Mouse (Mus musculus): Measurements from ENCODE around the gene Cdk2. TPM values are rescaled to one million over a fixed set of nuclear protein-coding genes. Genes with fewer than 3 reads are reported as not detected.
A peak's percentile ranks its signal among the peaks of the same experiment; 100 is the strongest.

Gene Cdk2
- polyA plus RNA-seq, 1 experiment = not detected

- under 1% methylated on average over 40 of the region's 40 CpGs for WGBS
- H3K27ac ChIP-seq (ENCODE audit: insufficient read depth, low read depth, low read length) = peak within 1 kb of the TSS; percentile 90
- H3K4me1 ChIP-seq (ENCODE audit: control insufficient read depth, insufficient read depth, low read length) = 0 out of 2 replicates have a peak, but pooled peaks cover 2% of the 10 kb centered on the region
- peak; percentile 85 for TF ChIP-seq POLR2A (IDR thresholded peaks at IDR 0.05; ENCODE audit: insufficient read depth, low read depth, low read length)
- no peak for TF ChIP-seq CTCF (IDR thresholded peaks at IDR 0.05; ENCODE audit: insufficient read depth, low read depth, low read length)
- peak within 1 kb of the TSS; percentile 89 for H3K4me3 ChIP-seq (ENCODE audit: insufficient read depth, low read depth, low read length)
Measured at GRCm38 (mm10) chr10:128695992-128696807, 8.6 kb downstream of the Cdk2 start, which contains the start of gene Rab5b. Gene Rab5b, minus strand, starts transcription at chr10:128696264.

- H3K4me1 ChIP-seq (ENCODE audit: control insufficient read depth, insufficient read depth, low read length) = 0 out of 2 replicates have a peak, but pooled peaks cover 2% of the 10 kb centered on the region
- peak overlapping the region; percentile 90 for H3K27ac ChIP-seq (ENCODE audit: insufficient read depth, low read depth, low read length)
- H3K4me3 ChIP-seq (ENCODE audit: insufficient read depth, low read depth, low read length) = peak overlapping the region; percentile 89
- TF ChIP-seq POLR2A (IDR thresholded peaks at IDR 0.05; ENCODE audit: insufficient read depth, low read depth, low read length) (no peak), CTCF (IDR thresholded peaks at IDR 0.05; ENCODE audit: insufficient read depth, low read depth, low read length) (no peak)
- 2% methylated on average over 22 of the region's 22 CpGs for WGBS
Measured at GRCm38 (mm10) chr10:128695411-128695991, 9.3 kb downstream of the Cdk2 start.

- Histone ChIP-seq H3K4me1 (ENCODE audit: control insufficient read depth, insufficient read depth, low read length) (no peaks in the 10 kb centered on the region), H3K27ac (ENCODE audit: insufficient read depth, low read depth, low read length) (0 out of 2 replicates have a peak overlapping the region, but pooled peaks have one; percentile 49), H3K4me3 (ENCODE audit: insufficient read depth, low read depth, low read length) (peak overlapping the region; percentile 70)
- no peak for TF ChIP-seq CTCF (IDR thresholded peaks at IDR 0.05; ENCODE audit: insufficient read depth, low read depth, low read length)
- no peak for TF ChIP-seq POLR2A (IDR thresholded peaks at IDR 0.05; ENCODE audit: insufficient read depth, low read depth, low read length)
- WGBS = 2% methylated on average over 9 of the region's 9 CpGs
Measured at GRCm38 (mm10) chr10:128674469-128675008, 30.3 kb downstream of the Cdk2 start.

- no peaks in the 10 kb centered on the region for H3K4me1 ChIP-seq (ENCODE audit: control insufficient read depth, insufficient read depth, low read length)
- H3K4me3 ChIP-seq (ENCODE audit: insufficient read depth, low read depth, low read length) = peak within 1 kb of the TSS; percentile 70
- H3K27ac ChIP-seq (ENCODE audit: insufficient read depth, low read depth, low read length) = 0 out of 2 replicates have a peak within 1 kb of the TSS, but pooled peaks have one; percentile 49
- no peak for TF ChIP-seq CTCF (IDR thresholded peaks at IDR 0.05; ENCODE audit: insufficient read depth, low read depth, low read length)
- peak; percentile 62; the same call in 1 of the 2 replicates for TF ChIP-seq POLR2A (IDR thresholded peaks at IDR 0.05; ENCODE audit: insufficient read depth, low read depth, low read length)
- under 1% methylated on average over 60 of the region's 60 CpGs for WGBS
Measured at GRCm38 (mm10) chr10:128673763-128674468, 30.9 kb downstream of the Cdk2 start, which contains the start of gene Suox. Gene Suox, minus strand, starts transcription at chr10:128674073.

- H3K4me3 ChIP-seq (ENCODE audit: insufficient read depth, low read depth, low read length) = no peak overlapping the region
- 96% methylated on average over 9 of the region's 9 CpGs for WGBS
- no peaks in the 10 kb centered on the region for H3K4me1 ChIP-seq (ENCODE audit: control insufficient read depth, insufficient read depth, low read length)
- H3K27ac ChIP-seq (ENCODE audit: insufficient read depth, low read depth, low read length) = no peak overlapping the region
- no peak for TF ChIP-seq CTCF (IDR thresholded peaks at IDR 0.05; ENCODE audit: insufficient read depth, low read depth, low read length)
- TF ChIP-seq POLR2A (IDR thresholded peaks at IDR 0.05; ENCODE audit: insufficient read depth, low read depth, low read length) = no peak
Measured at GRCm38 (mm10) chr10:128671148-128671547, 33.7 kb downstream of the Cdk2 start.

- H3K4me3 ChIP-seq (ENCODE audit: insufficient read depth, low read depth, low read length) = peak overlapping the region; percentile 95
- H3K4me1 ChIP-seq (ENCODE audit: control insufficient read depth, insufficient read depth, low read length) = no peaks in the 10 kb centered on the region
- WGBS = under 1% methylated on average over 42 of the region's 42 CpGs
- peak overlapping the region; percentile 76 for H3K27ac ChIP-seq (ENCODE audit: insufficient read depth, low read depth, low read length)
- TF ChIP-seq CTCF (IDR thresholded peaks at IDR 0.05; ENCODE audit: insufficient read depth, low read depth, low read length) (no peak), POLR2A (IDR thresholded peaks at IDR 0.05; ENCODE audit: insufficient read depth, low read depth, low read length) (peak; percentile 28; the same call in 1 of the 2 replicates)
Measured at GRCm38 (mm10) chr10:128668790-128669672, 35.8 kb downstream of the Cdk2 start.

GRCm38 (mm10) chr10:128665806-128666205, 39.0 kb downstream of the Cdk2 start:
- WGBS = 96% methylated on average over 2 of the region's 2 CpGs
- no peak for TF ChIP-seq CTCF (IDR thresholded peaks at IDR 0.05; ENCODE audit: insufficient read depth, low read depth, low read length)
- no peak for TF ChIP-seq POLR2A (IDR thresholded peaks at IDR 0.05; ENCODE audit: insufficient read depth, low read depth, low read length)
- H3K4me3 ChIP-seq (ENCODE audit: insufficient read depth, low read depth, low read length) = no peak overlapping the region
- H3K27ac ChIP-seq (ENCODE audit: insufficient read depth, low read depth, low read length) = no peak overlapping the region
- H3K4me1 ChIP-seq (ENCODE audit: control insufficient read depth, insufficient read depth, low read length) = no peaks in the 10 kb centered on the region

GRCm38 (mm10) chr10:128665307-128665706, 39.5 kb downstream of the Cdk2 start:
- Histone ChIP-seq H3K27ac (ENCODE audit: insufficient read depth, low read depth, low read length) (no peak overlapping the region), H3K4me3 (ENCODE audit: insufficient read depth, low read depth, low read length) (no peak overlapping the region), H3K4me1 (ENCODE audit: control insufficient read depth, insufficient read depth, low read length) (no peaks in the 10 kb centered on the region)
- WGBS = 76% methylated on average over 3 of the region's 3 CpGs
- no peak for TF ChIP-seq POLR2A (IDR thresholded peaks at IDR 0.05; ENCODE audit: insufficient read depth, low read depth, low read length)
- no peak for TF ChIP-seq CTCF (IDR thresholded peaks at IDR 0.05; ENCODE audit: insufficient read depth, low read depth, low read length)
